Mouse (Mus musculus): Measurements from ENCODE around the gene Trim72. TPM values are rescaled to one million over a fixed set of nuclear protein-coding genes. Genes with fewer than 3 reads are reported as not detected.

Gene Trim72
- polyA plus RNA-seq, 1 experiment from 2014 or later = 0.19 TPM

DNA sequence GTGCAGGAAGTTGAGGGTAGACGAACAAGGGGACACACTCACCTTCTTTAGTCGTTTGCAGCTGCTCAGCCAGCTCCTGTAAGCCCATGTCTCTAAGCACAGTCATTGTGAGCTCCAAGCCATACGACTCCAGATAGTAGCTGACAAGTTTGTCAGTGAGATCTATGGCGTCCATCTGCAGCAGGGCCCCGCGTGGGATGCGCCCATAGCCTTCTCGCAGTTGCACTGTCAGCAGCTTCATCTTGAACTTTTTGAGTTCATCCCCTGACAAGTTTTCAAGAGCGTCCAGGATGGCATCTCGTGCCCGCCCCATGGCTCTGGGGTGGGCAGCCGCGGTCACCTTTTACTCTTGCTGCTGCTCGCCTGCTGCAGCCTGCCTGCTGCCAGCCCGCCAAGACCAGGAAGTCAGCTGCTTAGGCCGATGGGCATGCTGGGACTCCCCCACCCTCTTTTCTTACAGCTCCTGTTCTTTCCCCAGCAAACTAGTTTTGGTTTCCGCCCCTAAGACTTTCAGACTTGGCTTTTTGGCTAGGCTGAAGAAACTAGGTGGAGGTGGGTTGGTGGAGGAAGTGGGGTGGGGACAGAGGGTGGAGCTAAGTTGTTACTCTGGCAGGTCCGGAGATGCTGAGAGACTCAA lies 10.3 kb upstream of the Trim72 start, which contains the start of gene Pycard:
Gene Pycard, minus strand, starts transcription at position 527 of the 637 bp plus-strand sequence.
- TF ChIP-seq EP300 (IDR thresholded peaks at IDR 0.05) (no peak), CTCF (IDR thresholded peaks at IDR 0.05) (no peak)
- H3K9me3 ChIP-seq (ENCODE audit: low read length) = no peaks in the 10 kb centered on the region
- H3K36me3 ChIP-seq (ENCODE audit: insufficient read depth, low read length) = no peaks in the 10 kb centered on the region
- peak; percentile 65 for ATAC-seq
- peaks cover 13% of the 10 kb centered on the region; the same call in 1 of the 2 replicates for H3K4me1 ChIP-seq (ENCODE audit: insufficient read depth, low read depth, low read length)
- H3K4me3 ChIP-seq (ENCODE audit: low read depth, low read length) = peak within 1 kb of the TSS; percentile 25
- peak within 1 kb of the TSS; percentile 38; the same call in 1 of the 2 replicates for H3K27ac ChIP-seq (ENCODE audit: low read length)
- DNase-seq (ENCODE audit: low spot score) = peak; percentile 77
- H3K4me2 ChIP-seq (replicated peaks; ENCODE audit: low read depth, low read length) = peak within 1 kb of the TSS; percentile 61
- 12% methylated on average over 17 of the region's 18 CpGs for WGBS
- no peak within 1 kb of the TSS for H3K9ac ChIP-seq (replicated peaks; ENCODE audit: low read depth)
- no peaks in the 10 kb centered on the region for H3K27me3 ChIP-seq (replicated peaks; ENCODE audit: insufficient read depth, low read length)

GRCm38 (mm10) chr7:127999436-127999835 lies 4.3 kb upstream of the Trim72 start:
- 26% methylated on average over 1 of the region's 1 CpGs for WGBS
- Histone ChIP-seq H3K36me3 (ENCODE audit: insufficient read depth, low read length) (no peaks in the 10 kb centered on the region), H3K4me1 (ENCODE audit: insufficient read depth, low read depth, low read length) (0 out of 2 replicates have a peak, but pooled peaks cover 3% of the 10 kb centered on the region), H3K9ac (replicated peaks; ENCODE audit: low read depth) (no peak overlapping the region), H3K4me3 (ENCODE audit: low read depth, low read length) (no peak overlapping the region), H3K4me2 (replicated peaks; ENCODE audit: low read depth, low read length) (no peak overlapping the region), H3K9me3 (ENCODE audit: low read length) (no peaks in the 10 kb centered on the region), H3K27ac (ENCODE audit: low read length) (no peak overlapping the region), H3K27me3 (replicated peaks; ENCODE audit: insufficient read depth, low read length) (no peaks in the 10 kb centered on the region)
- no peak for TF ChIP-seq CTCF (IDR thresholded peaks at IDR 0.05)
- TF ChIP-seq EP300 (IDR thresholded peaks at IDR 0.05) = no peak
- ATAC-seq (no peak), DNase-seq (ENCODE audit: low spot score) (peak; percentile 33)

GRCm38 (mm10) chr7:128000068-128000950 lies 3.4 kb upstream of the Trim72 start:
- Histone ChIP-seq H3K4me1 (ENCODE audit: insufficient read depth, low read depth, low read length) (0 out of 2 replicates have a peak, but pooled peaks cover 4% of the 10 kb centered on the region), H3K27ac (ENCODE audit: low read length) (no peak overlapping the region), H3K9ac (replicated peaks; ENCODE audit: low read depth) (no peak overlapping the region), H3K9me3 (ENCODE audit: low read length) (no peaks in the 10 kb centered on the region), H3K4me2 (replicated peaks; ENCODE audit: low read depth, low read length) (no peak overlapping the region), H3K27me3 (replicated peaks; ENCODE audit: insufficient read depth, low read length) (no peaks in the 10 kb centered on the region), H3K4me3 (ENCODE audit: low read depth, low read length) (no peak overlapping the region), H3K36me3 (ENCODE audit: insufficient read depth, low read length) (no peaks in the 10 kb centered on the region)
- WGBS = 19% methylated on average over 1 of the region's 1 CpGs
- DNase-seq (ENCODE audit: low spot score) = no peak
- no peak for ATAC-seq
- TF ChIP-seq EP300 (IDR thresholded peaks at IDR 0.05) = no peak
- no peak for TF ChIP-seq CTCF (IDR thresholded peaks at IDR 0.05)

DNA sequence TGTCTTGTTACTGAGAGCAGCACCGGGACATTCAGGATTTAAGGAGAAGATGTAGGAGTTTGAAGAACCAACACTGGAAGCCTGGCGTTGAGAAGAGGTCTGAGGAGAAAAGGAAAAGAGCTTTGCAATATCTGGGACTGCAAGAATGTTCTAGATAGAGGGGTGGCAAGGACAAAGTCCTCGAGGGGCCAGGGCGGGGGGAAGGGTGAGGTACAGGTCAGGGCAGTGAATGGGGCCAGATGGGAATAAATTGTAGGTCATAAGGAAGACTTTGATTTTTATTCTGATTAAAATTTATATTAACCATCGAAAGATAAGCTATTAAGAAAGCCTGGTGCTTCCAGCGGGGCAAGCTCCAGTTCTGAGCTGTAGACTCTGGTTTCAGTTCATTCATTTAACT lies 651 bp upstream of the Trim72 start:
- no peak overlapping the region for H3K4me2 ChIP-seq (replicated peaks; ENCODE audit: low read depth, low read length)
- no peak overlapping the region for H3K27ac ChIP-seq (ENCODE audit: low read length)
- ATAC-seq (no peak), DNase-seq (ENCODE audit: low spot score) (no peak)
- TF ChIP-seq CTCF (IDR thresholded peaks at IDR 0.05) = no peak
- WGBS = 71% methylated on average over 6 of the region's 6 CpGs
- H3K4me3 ChIP-seq (ENCODE audit: low read depth, low read length) = no peak overlapping the region
- 0 out of 2 replicates have a peak, but pooled peaks cover 4% of the 10 kb centered on the region for H3K4me1 ChIP-seq (ENCODE audit: insufficient read depth, low read depth, low read length)
- H3K9me3 ChIP-seq (ENCODE audit: low read length) = no peaks in the 10 kb centered on the region
- no peak overlapping the region for H3K9ac ChIP-seq (replicated peaks; ENCODE audit: low read depth)
- no peaks in the 10 kb centered on the region for H3K36me3 ChIP-seq (ENCODE audit: insufficient read depth, low read length)
- no peaks in the 10 kb centered on the region for H3K27me3 ChIP-seq (replicated peaks; ENCODE audit: insufficient read depth, low read length)

GRCm38 (mm10) chr7:128004150-128004486 lies 369 bp downstream of the Trim72 start:
- Histone ChIP-seq H3K27ac (ENCODE audit: low read length) (no peak overlapping the region), H3K4me2 (replicated peaks; ENCODE audit: low read depth, low read length) (peak overlapping the region; percentile 44), H3K27me3 (replicated peaks; ENCODE audit: insufficient read depth, low read length) (no peaks in the 10 kb centered on the region), H3K4me1 (ENCODE audit: insufficient read depth, low read depth, low read length) (0 out of 2 replicates have a peak, but pooled peaks cover 4% of the 10 kb centered on the region), H3K9ac (replicated peaks; ENCODE audit: low read depth) (no peak overlapping the region), H3K36me3 (ENCODE audit: insufficient read depth, low read length) (no peaks in the 10 kb centered on the region), H3K9me3 (ENCODE audit: low read length) (no peaks in the 10 kb centered on the region), H3K4me3 (ENCODE audit: low read depth, low read length) (no peak overlapping the region)
- 53% methylated on average over 5 of the region's 5 CpGs for WGBS
- DNase-seq (ENCODE audit: low spot score) (no peak), ATAC-seq (no peak)
- no peak for TF ChIP-seq EP300 (IDR thresholded peaks at IDR 0.05)
- no peak for TF ChIP-seq CTCF (IDR thresholded peaks at IDR 0.05)
